Mouse (Mus musculus) left cerebral cortex, postnatal 10 days (tissue): ENCODE data around the gene Atp6ap1l. TPM values are rescaled to one million over a fixed set of nuclear protein-coding genes. Genes with fewer than 3 reads are reported as not detected.
"Not testable (repeated sequence)": the region's sequence is repeated elsewhere in the genome, so short reads cannot be mapped to it uniquely, and the experiment has no call there.

Experiments
- DNase-seq, 2 experiments: peaks; one replicate each; pipeline ENCODE4 v3.0.0; 2021 to 2022; ENCODE audit warnings: low spot score in 2 of 2, mixed read lengths in 1 of 2; ENCODE audit errors: extremely low spot score in 1 of 2
- intact Hi-C: fragments of 180-260 bp; cut with DNase I; formaldehyde crosslinking; loops from one replicate; pipeline ENCODE4 v1.15.1; 2025
- total RNA-seq, 2 experiments: library from RNA; stranded (reverse); gene quantifications; 2 replicates each; pipeline ENCODE4 v1.2.3; 2021

The Atp6ap1l gene
- total RNA-seq = 10 to 100 TPM; 20.9 to 23.8 TPM

- DNase-seq = no peak
- intact Hi-C loops = no loop called here
Observed at GRCm38 (mm10) chr13:90905176-90905575, at the start of gene Atp6ap1l. TSS of gene Atp6ap1l (minus strand) at chr13:90905355.

GRCm38 (mm10) chr13:90939600-90939999, 34.4 kb upstream of the Atp6ap1l start:
- no peak for DNase-seq
- intact Hi-C loops = loop anchor here (10.0 kb wide), 1 partner anchor 705 kb away; no protein-coding TSS in a partner anchor

GRCm38 (mm10) chr13:90939192-90939591, 34.0 kb upstream of the Atp6ap1l start:
- intact Hi-C loops = loop anchor here (10.0 kb wide), 1 partner anchor 706 kb away; no protein-coding TSS in a partner anchor
- DNase-seq = no peak

GRCm38 (mm10) chr13:90935852-90936251, 30.7 kb upstream of the Atp6ap1l start:
- intact Hi-C loops = loop anchor here (10.0 kb wide), 1 partner anchor 709 kb away; no protein-coding TSS in a partner anchor
- no peak for DNase-seq

- DNase-seq = no peak
- intact Hi-C loops = loop anchor here (10.0 kb wide), 1 partner anchor 712 kb away; no protein-coding TSS in a partner anchor
Observed at GRCm38 (mm10) chr13:90933256-90933655, 28.1 kb upstream of the Atp6ap1l start.

GRCm38 (mm10) chr13:90929847-90930246, 24.7 kb upstream of the Atp6ap1l start:
- peak; percentile 78 to 81 for DNase-seq
- intact Hi-C loops = loop anchor here (10.0 kb wide), 1 partner anchor 715 kb away; no protein-coding TSS in a partner anchor

- intact Hi-C loops, DNase-seq: not testable (repeated sequence)
Observed at GRCm38 (mm10) chr13:90928266-90928665, 23.1 kb upstream of the Atp6ap1l start.

- intact Hi-C loops = no loop called here
- no peak for DNase-seq
Observed at GRCm38 (mm10) chr13:90926938-90927633, 21.9 kb upstream of the Atp6ap1l start.

- intact Hi-C loops = no loop called here
- no peak for DNase-seq
Observed at GRCm38 (mm10) chr13:90926125-90926765, 21.1 kb upstream of the Atp6ap1l start.

GRCm38 (mm10) chr13:90925191-90925590, 20.0 kb upstream of the Atp6ap1l start:
- intact Hi-C loops = no loop called here
- DNase-seq = no peak

- DNase-seq = no peak
- intact Hi-C loops = no loop called here
Observed at GRCm38 (mm10) chr13:90924072-90924471, 18.9 kb upstream of the Atp6ap1l start.

GRCm38 (mm10) chr13:90923617-90924016, 18.5 kb upstream of the Atp6ap1l start:
- DNase-seq, intact Hi-C loops: not testable (repeated sequence)

- intact Hi-C loops = no loop called here
- DNase-seq = peak; percentile 79 to 92
Observed at GRCm38 (mm10) chr13:90922751-90923612, 17.8 kb upstream of the Atp6ap1l start, which contains the start of gene Rps23. TSS of gene Rps23 (plus strand) at chr13:90922958.

GRCm38 (mm10) chr13:90914721-90915120, 9.6 kb upstream of the Atp6ap1l start:
- DNase-seq = no peak
- intact Hi-C loops = no loop called here

GRCm38 (mm10) chr13:90913675-90914192, 8.6 kb upstream of the Atp6ap1l start:
- no peak for DNase-seq
- intact Hi-C loops = no loop called here

GRCm38 (mm10) chr13:90912760-90913674, 7.9 kb upstream of the Atp6ap1l start:
- intact Hi-C loops = no loop called here
- DNase-seq = peak in 1 of 2 experiments; percentile 40

GRCm38 (mm10) chr13:90907376-90907775, 2.2 kb upstream of the Atp6ap1l start:
- intact Hi-C loops = no loop called here
- no peak for DNase-seq

- no peak for DNase-seq
- intact Hi-C loops = no loop called here
Observed at GRCm38 (mm10) chr13:90896821-90897220, 8.3 kb downstream of the Atp6ap1l start.
